Mouse (Mus musculus): ENCODE measurements at regions not wholly inside any gene's neighbourhood (a gene's known extent, or its start where the extent isn't known, plus 50 kb on each side); places are given as distances from the start of the nearest gene placed in this dataset.
"Not testable (repeated sequence)": the region's sequence is repeated elsewhere in the genome, so short reads cannot be mapped to it uniquely, and the experiment has no call there.

GRCm38 (mm10) chr3:22285904-22286303, 209.5 kb downstream of the Tbl1xr1 start:
- DNase-seq (ENCODE audit: low read depth, low spot score) = no peak

GRCm38 (mm10) chr3:22293466-22293865, 217.0 kb downstream of the Tbl1xr1 start:
- no peak for DNase-seq (ENCODE audit: low read depth, low spot score)

GRCm38 (mm10) chr3:22294081-22294480, 217.6 kb downstream of the Tbl1xr1 start:
- not testable (repeated sequence) for DNase-seq (ENCODE audit: low read depth, low spot score)

- DNase-seq (ENCODE audit: low read depth, low spot score) = not testable (repeated sequence)
Observed at GRCm38 (mm10) chr3:22296925-22297324, 220.5 kb downstream of the Tbl1xr1 start.

GRCm38 (mm10) chr3:22297831-22298230, 221.4 kb downstream of the Tbl1xr1 start:
- DNase-seq (ENCODE audit: low read depth, low spot score) = not testable (repeated sequence)

- DNase-seq (ENCODE audit: low read depth, low spot score) = no peak
Observed at GRCm38 (mm10) chr3:22300553-22300952, 224.1 kb downstream of the Tbl1xr1 start.

- no peak for DNase-seq (ENCODE audit: low read depth, low spot score)
Observed at GRCm38 (mm10) chr3:22301991-22302517, 225.6 kb downstream of the Tbl1xr1 start.

- no peak for DNase-seq (ENCODE audit: low read depth, low spot score)
Observed at GRCm38 (mm10) chr3:22304145-22304544, 227.7 kb downstream of the Tbl1xr1 start.

GRCm38 (mm10) chr3:22306624-22307023, 230.2 kb downstream of the Tbl1xr1 start:
- no peak for DNase-seq (ENCODE audit: low read depth, low spot score)

- DNase-seq (ENCODE audit: low read depth, low spot score) = peak; percentile 49
Observed at GRCm38 (mm10) chr3:22308962-22309361, 232.5 kb downstream of the Tbl1xr1 start.

- peak; percentile 8 for DNase-seq (ENCODE audit: low read depth, low spot score)
Observed at GRCm38 (mm10) chr3:22316466-22317185, 240.2 kb downstream of the Tbl1xr1 start.

- not testable (repeated sequence) for DNase-seq (ENCODE audit: low read depth, low spot score)
Observed at GRCm38 (mm10) chr3:22320425-22320824, 244.0 kb downstream of the Tbl1xr1 start.

GRCm38 (mm10) chr3:22331240-22331639, 254.8 kb downstream of the Tbl1xr1 start:
- no peak for DNase-seq (ENCODE audit: low read depth, low spot score)

All from retina, postnatal 7 days (tissue).